Mouse (Mus musculus): ENCODE measurements around the gene Prr5l. TPM values are rescaled to one million over a fixed set of nuclear protein-coding genes. Genes with fewer than 3 reads are reported as not detected.
A peak's percentile ranks its signal among the peaks of the same experiment; 100 is the strongest.

Gene Prr5l
- polyA plus RNA-seq, 1 experiment from 2014 or later: 5.5 TPM

- H3K27ac ChIP-seq (ENCODE audit: low read length): no peak overlapping the region
- no peaks in the 10 kb centered on the region for H3K4me1 ChIP-seq (replicated peaks; ENCODE audit: control insufficient read depth, insufficient read depth, low read length)
- H3K9ac ChIP-seq (replicated peaks; ENCODE audit: low read depth, low read length): no peak overlapping the region
- H3K9me3 ChIP-seq (ENCODE audit: control insufficient read depth, low read length): no peaks in the 10 kb centered on the region
- H3K27me3 ChIP-seq (replicated peaks; ENCODE audit: control insufficient read depth, insufficient read depth, low read length): no peaks in the 10 kb centered on the region
- no peak overlapping the region for H3K4me3 ChIP-seq (replicated peaks; ENCODE audit: low read length)
- H3K4me2 ChIP-seq (ENCODE audit: low read length): no peak overlapping the region
- peaks cover 26% of the 10 kb centered on the region for H3K36me3 ChIP-seq (ENCODE audit: control insufficient read depth, insufficient read depth)
- whole genome bisulfite sequencing: 62% methylated on average over 5 of the region's 5 CpGs
- ATAC-seq: 0 out of 2 replicates have a peak, but pooled peaks have one; percentile 39
Measured at GRCm38 (mm10) chr2:101693577-101694215, 189.1 kb downstream of the Prr5l start.

- Histone ChIP-seq H3K27me3 (replicated peaks; ENCODE audit: control insufficient read depth, insufficient read depth, low read length) (no peaks in the 10 kb centered on the region), H3K36me3 (ENCODE audit: control insufficient read depth, insufficient read depth) (peaks cover 26% of the 10 kb centered on the region), H3K4me3 (replicated peaks; ENCODE audit: low read length) (no peak overlapping the region), H3K9ac (replicated peaks; ENCODE audit: low read depth, low read length) (no peak overlapping the region), H3K27ac (ENCODE audit: low read length) (no peak overlapping the region), H3K4me1 (replicated peaks; ENCODE audit: control insufficient read depth, insufficient read depth, low read length) (no peaks in the 10 kb centered on the region), H3K4me2 (ENCODE audit: low read length) (no peak overlapping the region), H3K9me3 (ENCODE audit: control insufficient read depth, low read length) (no peaks in the 10 kb centered on the region)
- ATAC-seq: no peak; the same call in 1 of the 2 replicates
- WGBS: 50% methylated on average over 4 of the region's 4 CpGs
Measured at GRCm38 (mm10) chr2:101693043-101693442, 189.8 kb downstream of the Prr5l start.

GRCm38 (mm10) chr2:101690252-101690827 is 192.5 kb downstream of the Prr5l start:
- ATAC-seq: peak; percentile 79

GRCm38 (mm10) chr2:101688011-101688410 is 194.8 kb downstream of the Prr5l start:
- Histone ChIP-seq H3K4me3 (replicated peaks; ENCODE audit: low read length) (no peak overlapping the region), H3K9me3 (ENCODE audit: control insufficient read depth, low read length) (no peaks in the 10 kb centered on the region), H3K27ac (ENCODE audit: low read length) (no peak overlapping the region), H3K4me2 (ENCODE audit: low read length) (no peak overlapping the region), H3K27me3 (replicated peaks; ENCODE audit: control insufficient read depth, insufficient read depth, low read length) (no peaks in the 10 kb centered on the region), H3K36me3 (ENCODE audit: control insufficient read depth, insufficient read depth) (peaks cover 16% of the 10 kb centered on the region), H3K9ac (replicated peaks; ENCODE audit: low read depth, low read length) (no peak overlapping the region), H3K4me1 (replicated peaks; ENCODE audit: control insufficient read depth, insufficient read depth, low read length) (no peaks in the 10 kb centered on the region)
- 75% methylated on average over 5 of the region's 5 CpGs for WGBS
- no peak for ATAC-seq

More at GRCm38 (mm10) chr2:101690252-101690827, 192.5 kb downstream of the Prr5l start:
- no peak overlapping the region for H3K4me2 ChIP-seq (ENCODE audit: low read length)
- H3K9me3 ChIP-seq (ENCODE audit: control insufficient read depth, low read length): no peaks in the 10 kb centered on the region
- H3K27ac ChIP-seq (ENCODE audit: low read length): no peak overlapping the region
- H3K4me3 ChIP-seq (replicated peaks; ENCODE audit: low read length): no peak overlapping the region
- H3K36me3 ChIP-seq (ENCODE audit: control insufficient read depth, insufficient read depth): peaks cover 16% of the 10 kb centered on the region
- no peak overlapping the region for H3K9ac ChIP-seq (replicated peaks; ENCODE audit: low read depth, low read length)
- 73% methylated on average over 9 of the region's 9 CpGs for WGBS
- no peaks in the 10 kb centered on the region for H3K27me3 ChIP-seq (replicated peaks; ENCODE audit: control insufficient read depth, insufficient read depth, low read length)
- H3K4me1 ChIP-seq (replicated peaks; ENCODE audit: control insufficient read depth, insufficient read depth, low read length): no peaks in the 10 kb centered on the region

- Histone ChIP-seq H3K27ac (ENCODE audit: low read length) (no peak overlapping the region), H3K4me2 (ENCODE audit: low read length) (no peak overlapping the region)
Measured at GRCm38 (mm10) chr2:101684421-101684820, 198.4 kb downstream of the Prr5l start.

GRCm38 (mm10) chr2:101679164-101679784 is 203.6 kb downstream of the Prr5l start:
- Histone ChIP-seq H3K9ac (replicated peaks; ENCODE audit: low read depth, low read length) (peak overlapping the region; percentile 51), H3K4me2 (ENCODE audit: low read length) (peak overlapping the region; percentile 78), H3K36me3 (ENCODE audit: control insufficient read depth, insufficient read depth) (no peaks in the 10 kb centered on the region), H3K27me3 (replicated peaks; ENCODE audit: control insufficient read depth, insufficient read depth, low read length) (no peaks in the 10 kb centered on the region; the same call in 1 of the 2 replicates), H3K4me1 (replicated peaks; ENCODE audit: control insufficient read depth, insufficient read depth, low read length) (peaks cover 16% of the 10 kb centered on the region), H3K27ac (ENCODE audit: low read length) (no peak overlapping the region), H3K4me3 (replicated peaks; ENCODE audit: low read length) (peak overlapping the region; percentile 80), H3K9me3 (ENCODE audit: control insufficient read depth, low read length) (no peaks in the 10 kb centered on the region)
- no peak for ATAC-seq
- 2% methylated on average over 15 of the region's 15 CpGs for WGBS

More at GRCm38 (mm10) chr2:101684421-101684820, 198.4 kb downstream of the Prr5l start:
- Histone ChIP-seq H3K27me3 (replicated peaks; ENCODE audit: control insufficient read depth, insufficient read depth, low read length) (no peaks in the 10 kb centered on the region), H3K9me3 (ENCODE audit: control insufficient read depth, low read length) (no peaks in the 10 kb centered on the region), H3K4me1 (replicated peaks; ENCODE audit: control insufficient read depth, insufficient read depth, low read length) (peaks cover 10% of the 10 kb centered on the region), H3K36me3 (ENCODE audit: control insufficient read depth, insufficient read depth) (peaks cover 6% of the 10 kb centered on the region; the same call in 1 of the 2 replicates), H3K9ac (replicated peaks; ENCODE audit: low read depth, low read length) (no peak overlapping the region), H3K4me3 (replicated peaks; ENCODE audit: low read length) (no peak overlapping the region)
- WGBS: 77% methylated on average over 12 of the region's 12 CpGs
- ATAC-seq: no peak

GRCm38 (mm10) chr2:101678236-101679021 is 204.4 kb downstream of the Prr5l start, which contains the start of gene Traf6:
Traf6 (plus strand) TSS chr2:101678429.
- under 1% methylated on average over 67 of the region's 68 CpGs for WGBS
- peak within 1 kb of the TSS; percentile 41; the same call in 1 of the 2 replicates for H3K27ac ChIP-seq (ENCODE audit: low read length)
- peak; percentile 95 for ATAC-seq
- peak within 1 kb of the TSS; percentile 80 for H3K4me3 ChIP-seq (replicated peaks; ENCODE audit: low read length)
- H3K36me3 ChIP-seq (ENCODE audit: control insufficient read depth, insufficient read depth): no peaks in the 10 kb centered on the region
- no peaks in the 10 kb centered on the region for H3K9me3 ChIP-seq (ENCODE audit: control insufficient read depth, low read length)
- peak within 1 kb of the TSS; percentile 92 for H3K9ac ChIP-seq (replicated peaks; ENCODE audit: low read depth, low read length)
- H3K4me2 ChIP-seq (ENCODE audit: low read length): peak within 1 kb of the TSS; percentile 78
- no peaks in the 10 kb centered on the region; the same call in 1 of the 2 replicates for H3K27me3 ChIP-seq (replicated peaks; ENCODE audit: control insufficient read depth, insufficient read depth, low read length)
- H3K4me1 ChIP-seq (replicated peaks; ENCODE audit: control insufficient read depth, insufficient read depth, low read length): peaks cover 16% of the 10 kb centered on the region

GRCm38 (mm10) chr2:101673547-101673946 is 209.3 kb downstream of the Prr5l start:
- no peaks in the 10 kb centered on the region; the same call in 1 of the 2 replicates for H3K27me3 ChIP-seq (replicated peaks; ENCODE audit: control insufficient read depth, insufficient read depth, low read length)
- WGBS: 71% methylated on average over 3 of the region's 3 CpGs
- H3K4me3 ChIP-seq (replicated peaks; ENCODE audit: low read length): no peak overlapping the region
- no peak overlapping the region for H3K27ac ChIP-seq (ENCODE audit: low read length)
- H3K9me3 ChIP-seq (ENCODE audit: control insufficient read depth, low read length): no peaks in the 10 kb centered on the region
- H3K36me3 ChIP-seq (ENCODE audit: control insufficient read depth, insufficient read depth): no peaks in the 10 kb centered on the region
- no peak overlapping the region for H3K4me2 ChIP-seq (ENCODE audit: low read length)
- H3K4me1 ChIP-seq (replicated peaks; ENCODE audit: control insufficient read depth, insufficient read depth, low read length): peaks cover 2% of the 10 kb centered on the region
- no peak overlapping the region for H3K9ac ChIP-seq (replicated peaks; ENCODE audit: low read depth, low read length)
- ATAC-seq: no peak

GRCm38 (mm10) chr2:101668751-101669150 is 214.1 kb downstream of the Prr5l start:
- Histone ChIP-seq H3K27me3 (replicated peaks; ENCODE audit: control insufficient read depth, insufficient read depth, low read length) (no peaks in the 10 kb centered on the region), H3K9me3 (ENCODE audit: control insufficient read depth, low read length) (no peaks in the 10 kb centered on the region), H3K4me2 (ENCODE audit: low read length) (no peak overlapping the region), H3K36me3 (ENCODE audit: control insufficient read depth, insufficient read depth) (no peaks in the 10 kb centered on the region), H3K4me1 (replicated peaks; ENCODE audit: control insufficient read depth, insufficient read depth, low read length) (0 out of 2 replicates have a peak, but pooled peaks cover 5% of the 10 kb centered on the region), H3K9ac (replicated peaks; ENCODE audit: low read depth, low read length) (no peak overlapping the region), H3K4me3 (replicated peaks; ENCODE audit: low read length) (no peak overlapping the region), H3K27ac (ENCODE audit: low read length) (no peak overlapping the region)
- no peak for ATAC-seq
- WGBS: 92% methylated on average over 3 of the region's 3 CpGs

Measured in forebrain, embryonic 16.5 days (tissue).